Mouse (Mus musculus): ENCODE measurements around the gene Limch1. TPM values are rescaled to one million over a fixed set of nuclear protein-coding genes. Genes with fewer than 3 reads are reported as not detected.

Limch1 gene
- polyA plus RNA-seq, 1 experiment from 2014 or later = 28.2 TPM

- no peaks in the 10 kb centered on the region for H3K27me3 ChIP-seq (ENCODE audit: control insufficient read depth, insufficient read depth, low read length)
- H3K9ac ChIP-seq (ENCODE audit: low read length) = no peak overlapping the region
- H3K27ac ChIP-seq (replicated peaks in 1 of 2; ENCODE audit: control insufficient read depth in 1 of 2, insufficient read depth in 1 of 2, low read depth in 2 of 2, low read length in 2 of 2) = no peak overlapping the region
- no peak for ATAC-seq (ENCODE audit: insufficient number of reproducible peaks, insufficient read depth, low FRiP score, low read depth)
- H3K9me3 ChIP-seq (ENCODE audit: control insufficient read depth, low read length) = 0 out of 2 replicates have a peak, but pooled peaks cover 5% of the 10 kb centered on the region
- peaks cover 6 to 7% of the 10 kb centered on the region in 2 experiments; a peak in 3 of 4 replicates for H3K4me1 ChIP-seq (ENCODE audit: control insufficient read depth in 2 of 2, insufficient read depth in 2 of 2, low read length in 2 of 2)
- no peaks in the 10 kb centered on the region for H3K36me3 ChIP-seq (ENCODE audit: control insufficient read depth, insufficient read depth, low read length)
- 91% methylated on average over 11 of the region's 11 CpGs for WGBS
- H3K4me2 ChIP-seq (ENCODE audit: low read length) = no peak overlapping the region
- no peak overlapping the region for H3K4me3 ChIP-seq (ENCODE audit: control insufficient read depth in 1 of 2, insufficient read depth in 1 of 2, low read depth in 1 of 2, low read length in 2 of 2)
These were observed 143.7 kb downstream of the Limch1 start for GRCm38 (mm10) chr5:66889337-66889736.

- Histone ChIP-seq H3K27me3 (ENCODE audit: control insufficient read depth, insufficient read depth, low read length) (no peaks in the 10 kb centered on the region), H3K36me3 (ENCODE audit: control insufficient read depth, insufficient read depth, low read length) (no peaks in the 10 kb centered on the region), H3K9ac (ENCODE audit: low read length) (no peak overlapping the region), H3K27ac (replicated peaks in 1 of 2; ENCODE audit: control insufficient read depth in 1 of 2, insufficient read depth in 1 of 2, low read depth in 2 of 2, low read length in 2 of 2) (peak overlapping the region; percentile 27 to 67; a peak in 2 of 4 replicates), H3K9me3 (ENCODE audit: control insufficient read depth, low read length) (no peaks in the 10 kb centered on the region), H3K4me1 (ENCODE audit: control insufficient read depth in 2 of 2, insufficient read depth in 2 of 2, low read length in 2 of 2) (0 out of 4 replicates have a peak, but pooled peaks cover 2 to 4% of the 10 kb centered on the region in 2 experiments), H3K4me2 (ENCODE audit: low read length) (no peak overlapping the region), H3K4me3 (ENCODE audit: control insufficient read depth in 1 of 2, insufficient read depth in 1 of 2, low read depth in 1 of 2, low read length in 2 of 2) (no peak overlapping the region)
- ATAC-seq (ENCODE audit: insufficient number of reproducible peaks, insufficient read depth, low FRiP score, low read depth) = no peak
- 54% methylated on average over 9 of the region's 9 CpGs for WGBS
These were observed 150.0 kb downstream of the Limch1 start for GRCm38 (mm10) chr5:66895440-66896120.

- H3K27ac ChIP-seq (replicated peaks in 1 of 2; ENCODE audit: control insufficient read depth in 1 of 2, insufficient read depth in 1 of 2, low read depth in 2 of 2, low read length in 2 of 2) = no peak overlapping the region
- no peak for ATAC-seq (ENCODE audit: insufficient number of reproducible peaks, insufficient read depth, low FRiP score, low read depth)
- H3K9me3 ChIP-seq (ENCODE audit: control insufficient read depth, low read length) = no peaks in the 10 kb centered on the region
- no peak overlapping the region for H3K9ac ChIP-seq (ENCODE audit: low read length)
- WGBS = 78% methylated on average over 5 of the region's 5 CpGs
- H3K4me1 ChIP-seq (ENCODE audit: control insufficient read depth in 2 of 2, insufficient read depth in 2 of 2, low read length in 2 of 2) = 0 out of 4 replicates have a peak, but pooled peaks cover 2 to 4% of the 10 kb centered on the region in 2 experiments
- no peaks in the 10 kb centered on the region for H3K36me3 ChIP-seq (ENCODE audit: control insufficient read depth, insufficient read depth, low read length)
- no peak overlapping the region for H3K4me3 ChIP-seq (ENCODE audit: control insufficient read depth in 1 of 2, insufficient read depth in 1 of 2, low read depth in 1 of 2, low read length in 2 of 2)
- H3K27me3 ChIP-seq (ENCODE audit: control insufficient read depth, insufficient read depth, low read length) = no peaks in the 10 kb centered on the region
- H3K4me2 ChIP-seq (ENCODE audit: low read length) = no peak overlapping the region
These were observed 152.0 kb downstream of the Limch1 start for GRCm38 (mm10) chr5:66897584-66897983.

GRCm38 (mm10) chr5:66898252-66898651, 152.6 kb downstream of the Limch1 start:
- no peak overlapping the region for H3K4me2 ChIP-seq (ENCODE audit: low read length)
- 0 out of 4 replicates have a peak, but pooled peaks cover 2 to 4% of the 10 kb centered on the region in 2 experiments for H3K4me1 ChIP-seq (ENCODE audit: control insufficient read depth in 2 of 2, insufficient read depth in 2 of 2, low read length in 2 of 2)
- H3K4me3 ChIP-seq (ENCODE audit: control insufficient read depth in 1 of 2, insufficient read depth in 1 of 2, low read depth in 1 of 2, low read length in 2 of 2) = no peak overlapping the region
- H3K27me3 ChIP-seq (ENCODE audit: control insufficient read depth, insufficient read depth, low read length) = no peaks in the 10 kb centered on the region
- H3K36me3 ChIP-seq (ENCODE audit: control insufficient read depth, insufficient read depth, low read length) = no peaks in the 10 kb centered on the region
- no peaks in the 10 kb centered on the region for H3K9me3 ChIP-seq (ENCODE audit: control insufficient read depth, low read length)
- no peak overlapping the region for H3K9ac ChIP-seq (ENCODE audit: low read length)
- H3K27ac ChIP-seq (replicated peaks in 1 of 2; ENCODE audit: control insufficient read depth in 1 of 2, insufficient read depth in 1 of 2, low read depth in 2 of 2, low read length in 2 of 2) = no peak overlapping the region
- WGBS = 62% methylated on average over 1 of the region's 1 CpGs
- ATAC-seq (ENCODE audit: insufficient number of reproducible peaks, insufficient read depth, low FRiP score, low read depth) = no peak

- Histone ChIP-seq H3K4me2 (ENCODE audit: low read length) (no peak overlapping the region), H3K4me3 (ENCODE audit: control insufficient read depth in 1 of 2, insufficient read depth in 1 of 2, low read depth in 1 of 2, low read length in 2 of 2) (no peak overlapping the region), H3K36me3 (ENCODE audit: control insufficient read depth, insufficient read depth, low read length) (no peaks in the 10 kb centered on the region), H3K27me3 (ENCODE audit: control insufficient read depth, insufficient read depth, low read length) (no peaks in the 10 kb centered on the region), H3K9ac (ENCODE audit: low read length) (no peak overlapping the region), H3K27ac (replicated peaks in 1 of 2; ENCODE audit: control insufficient read depth in 1 of 2, insufficient read depth in 1 of 2, low read depth in 2 of 2, low read length in 2 of 2) (no peak overlapping the region), H3K4me1 (ENCODE audit: control insufficient read depth in 2 of 2, insufficient read depth in 2 of 2, low read length in 2 of 2) (0 out of 4 replicates have a peak, but pooled peaks cover 2 to 4% of the 10 kb centered on the region in 2 experiments), H3K9me3 (ENCODE audit: control insufficient read depth, low read length) (no peaks in the 10 kb centered on the region)
- no peak for ATAC-seq (ENCODE audit: insufficient number of reproducible peaks, insufficient read depth, low FRiP score, low read depth)
- WGBS = 74% methylated on average over 9 of the region's 9 CpGs
These were observed 153.3 kb downstream of the Limch1 start for GRCm38 (mm10) chr5:66898811-66899430.

GRCm38 (mm10) chr5:66901116-66901515, 155.5 kb downstream of the Limch1 start:
- WGBS = 88% methylated on average over 4 of the region's 4 CpGs
- Histone ChIP-seq H3K4me3 (ENCODE audit: control insufficient read depth in 1 of 2, insufficient read depth in 1 of 2, low read depth in 1 of 2, low read length in 2 of 2) (no peak overlapping the region), H3K9me3 (ENCODE audit: control insufficient read depth, low read length) (no peaks in the 10 kb centered on the region), H3K4me2 (ENCODE audit: low read length) (no peak overlapping the region), H3K9ac (ENCODE audit: low read length) (no peak overlapping the region), H3K4me1 (ENCODE audit: control insufficient read depth in 2 of 2, insufficient read depth in 2 of 2, low read length in 2 of 2) (0 out of 4 replicates have a peak, but pooled peaks cover 3 to 6% of the 10 kb centered on the region in 2 experiments), H3K27me3 (ENCODE audit: control insufficient read depth, insufficient read depth, low read length) (no peaks in the 10 kb centered on the region), H3K36me3 (ENCODE audit: control insufficient read depth, insufficient read depth, low read length) (no peaks in the 10 kb centered on the region), H3K27ac (replicated peaks in 1 of 2; ENCODE audit: control insufficient read depth in 1 of 2, insufficient read depth in 1 of 2, low read depth in 2 of 2, low read length in 2 of 2) (no peak overlapping the region)
- ATAC-seq (ENCODE audit: insufficient number of reproducible peaks, insufficient read depth, low FRiP score, low read depth) = no peak

GRCm38 (mm10) chr5:66904835-66905234, 159.2 kb downstream of the Limch1 start:
- 50% methylated on average over 6 of the region's 6 CpGs for WGBS
- no peak overlapping the region for H3K4me2 ChIP-seq (ENCODE audit: low read length)
- no peak for ATAC-seq (ENCODE audit: insufficient number of reproducible peaks, insufficient read depth, low FRiP score, low read depth)
- H3K27me3 ChIP-seq (ENCODE audit: control insufficient read depth, insufficient read depth, low read length) = no peaks in the 10 kb centered on the region
- H3K9me3 ChIP-seq (ENCODE audit: control insufficient read depth, low read length) = no peaks in the 10 kb centered on the region
- no peak overlapping the region for H3K4me3 ChIP-seq (ENCODE audit: control insufficient read depth in 1 of 2, insufficient read depth in 1 of 2, low read depth in 1 of 2, low read length in 2 of 2)
- H3K9ac ChIP-seq (ENCODE audit: low read length) = no peak overlapping the region
- no peaks in the 10 kb centered on the region for H3K36me3 ChIP-seq (ENCODE audit: control insufficient read depth, insufficient read depth, low read length)
- H3K4me1 ChIP-seq (ENCODE audit: control insufficient read depth in 2 of 2, insufficient read depth in 2 of 2, low read length in 2 of 2) = peaks cover 3 to 6% of the 10 kb centered on the region in 2 experiments; a peak in 1 of 4 replicates
- peak overlapping the region; percentile 11 to 41; a peak in 1 of 4 replicates for H3K27ac ChIP-seq (replicated peaks in 1 of 2; ENCODE audit: control insufficient read depth in 1 of 2, insufficient read depth in 1 of 2, low read depth in 2 of 2, low read length in 2 of 2)

Data from heart, embryonic 14.5 days (tissue).